Mouse (Mus musculus) ES-E14 (cell line): ENCODE data around the gene Parm1. TPM values are rescaled to one million over a fixed set of nuclear protein-coding genes. Genes with fewer than 3 reads are reported as not detected.

Experiments
- DNase-seq: peaks from one replicate; pipeline ENCODE4 v3.0.0-alpha.2; 2013; ENCODE audit warnings: low read depth, low spot score
- H3K27ac ChIP-seq: 2 replicates; pipeline ENCODE4 v1.5.1; 2012; ENCODE audit warnings: low read depth, mild to moderate bottlenecking, low read length, moderate library complexity, mixed read lengths; ENCODE audit not compliant: poor library complexity, insufficient read depth, severe bottlenecking
- H3K36me3 ChIP-seq: 2 replicates; pipeline ENCODE4 v1.6.1; 2012; ENCODE audit warnings: mild to moderate bottlenecking, low read length, moderate library complexity, mixed read lengths; ENCODE audit not compliant: control insufficient read depth, poor library complexity, insufficient read depth, severe bottlenecking
- H3K4me1 ChIP-seq, 2 experiments: fragments of 150-350 bp in 1 of 2; sonication (generic) in 1 of 2; 2 replicates each; pipeline ENCODE4 v1.6.1; 2012; ENCODE audit warnings: low read length in 2 of 2, mild to moderate bottlenecking in 1 of 2, mixed read lengths in 1 of 2; ENCODE audit not compliant: control insufficient read depth in 2 of 2, insufficient read depth in 2 of 2, poor library complexity in 1 of 2
- H3K4me3 ChIP-seq, 2 experiments: fragments of 150-350 bp in 1 of 2; sonication (generic) in 1 of 2; 2 replicates each; pipeline ENCODE4 v1.5.1; 2012; ENCODE audit warnings: low read length in 2 of 2, low read depth in 1 of 2, mild to moderate bottlenecking in 1 of 2, mixed read lengths in 1 of 2; ENCODE audit not compliant: insufficient read depth in 1 of 2, poor library complexity in 1 of 2, severe bottlenecking in 1 of 2
- H3K9ac ChIP-seq: 2 replicates; pipeline ENCODE4 v1.6.1; 2012; ENCODE audit warnings: low read depth, mild to moderate bottlenecking, low read length, mixed read lengths; ENCODE audit not compliant: poor library complexity, insufficient read depth, severe bottlenecking
- H3K9me3 ChIP-seq: fragments of 150-350 bp; sonication (generic); 2 replicates; pipeline ENCODE4 v1.6.1; 2012; ENCODE audit warnings: low read depth, mild to moderate bottlenecking, low read length; ENCODE audit not compliant: control insufficient read depth, insufficient read depth
- CHD2 ChIP-seq: IDR thresholded peaks from 2 replicates; pipeline ENCODE4 v1.6.1; 2014; ENCODE audit warnings: mild to moderate bottlenecking, low read depth, low read length, inconsistent platforms
- HCFC1 ChIP-seq: IDR thresholded peaks from 2 replicates; pipeline ENCODE4 v1.6.1; 2012; ENCODE audit warnings: low read length, inconsistent platforms, borderline replicate concordance; ENCODE audit not compliant: insufficient read depth
- MAFK ChIP-seq: IDR thresholded peaks from 2 replicates; pipeline ENCODE4 v1.6.1; 2014; ENCODE audit warnings: mild to moderate bottlenecking, low read depth, low read length, inconsistent platforms; ENCODE audit not compliant: insufficient read depth
- ZC3H11A ChIP-seq: IDR thresholded peaks from 2 replicates; pipeline ENCODE4 v1.6.1; 2012; ENCODE audit warnings: low read depth, mild to moderate bottlenecking, inconsistent platforms, low read length, borderline replicate concordance
- ZNF384 ChIP-seq: IDR thresholded peaks from 2 replicates; pipeline ENCODE4 v1.6.1; 2012; ENCODE audit warnings: low read depth, low read length, inconsistent platforms
- in situ Hi-C, 2 experiments: fragments of 600-800 bp; cut with MboI; formaldehyde crosslinking; loops; one replicate each; pipeline ENCODE4 v1.15.1; 2025; ENCODE audit warnings: low sequenced_read_pairs in 2 of 2, inconsistent platforms in 1 of 2; ENCODE audit not compliant: unreplicated experiment in 2 of 2
- total RNA-seq: library from RNA; depleted of rRNA; stranded (reverse); fragments of 300-350 nt; gene quantifications from 2 replicates; pipeline ENCODE4 v1.2.3, GENCODE M21; 2012

The Parm1 gene
- total RNA-seq, 1 experiment = 7.3 TPM

DNA sequence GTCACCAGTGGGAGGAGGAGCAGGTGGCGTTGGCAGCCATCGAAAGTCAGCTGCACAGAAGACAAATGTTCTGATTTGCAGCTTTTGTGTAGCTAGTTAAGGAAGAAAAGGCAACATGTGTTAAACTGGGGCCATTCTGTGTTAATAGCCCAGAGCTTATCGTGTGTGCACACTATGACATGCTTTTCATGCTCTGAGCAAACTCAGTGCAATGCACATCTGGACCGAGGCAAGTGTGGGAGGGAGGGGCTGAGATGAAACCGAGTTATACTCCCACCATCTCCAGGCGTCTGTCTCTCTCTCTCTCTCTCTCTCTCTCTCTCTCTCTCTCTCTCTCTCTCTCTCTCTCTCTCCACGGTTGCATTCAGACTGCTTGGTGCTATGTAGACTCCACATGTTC, 82.4 kb downstream of the Parm1 start:
- Histone ChIP-seq H3K4me1 (no peaks in the 10 kb centered on the region), H3K4me3 (no peak overlapping the region), H3K9ac (no peak overlapping the region), H3K36me3 (no peaks in the 10 kb centered on the region), H3K9me3 (no peaks in the 10 kb centered on the region), H3K27ac (no peak overlapping the region)
- no peak for TF ChIP-seq MAFK
- no peak for TF ChIP-seq CHD2
- TF ChIP-seq ZNF384 = no peak
- TF ChIP-seq ZC3H11A = no peak
- no peak for TF ChIP-seq HCFC1
- DNase-seq = no peak
- in situ Hi-C loops = no loop called here

DNA sequence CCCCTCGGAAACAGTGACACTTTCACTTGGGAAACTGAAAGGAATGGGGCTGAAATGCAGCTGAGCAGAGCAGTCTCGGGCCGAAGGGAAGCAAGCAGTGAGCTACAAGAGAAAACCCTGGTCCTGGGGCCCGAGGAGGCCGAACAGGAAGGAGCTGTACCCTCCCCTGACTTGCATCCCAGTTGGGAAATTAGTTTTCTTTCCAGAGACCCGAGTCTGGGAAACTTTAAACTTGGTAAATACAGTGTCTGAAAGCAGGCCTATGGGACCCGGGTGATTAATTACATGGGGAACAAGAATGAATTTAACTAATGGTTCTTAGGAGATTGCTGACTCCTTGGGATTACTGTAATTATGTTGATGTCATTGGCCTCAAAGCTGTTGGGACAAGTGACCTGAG, 85.9 kb downstream of the Parm1 start:
- no peak overlapping the region for H3K4me3 ChIP-seq
- no peak for DNase-seq
- H3K9ac ChIP-seq = no peak overlapping the region
- in situ Hi-C loops = no loop called here
- no peaks in the 10 kb centered on the region for H3K9me3 ChIP-seq
- no peak for TF ChIP-seq ZC3H11A
- no peak for TF ChIP-seq CHD2
- no peak for TF ChIP-seq ZNF384
- no peak for TF ChIP-seq HCFC1
- no peak overlapping the region for H3K27ac ChIP-seq
- H3K4me1 ChIP-seq = no peaks in the 10 kb centered on the region
- no peaks in the 10 kb centered on the region for H3K36me3 ChIP-seq

DNA sequence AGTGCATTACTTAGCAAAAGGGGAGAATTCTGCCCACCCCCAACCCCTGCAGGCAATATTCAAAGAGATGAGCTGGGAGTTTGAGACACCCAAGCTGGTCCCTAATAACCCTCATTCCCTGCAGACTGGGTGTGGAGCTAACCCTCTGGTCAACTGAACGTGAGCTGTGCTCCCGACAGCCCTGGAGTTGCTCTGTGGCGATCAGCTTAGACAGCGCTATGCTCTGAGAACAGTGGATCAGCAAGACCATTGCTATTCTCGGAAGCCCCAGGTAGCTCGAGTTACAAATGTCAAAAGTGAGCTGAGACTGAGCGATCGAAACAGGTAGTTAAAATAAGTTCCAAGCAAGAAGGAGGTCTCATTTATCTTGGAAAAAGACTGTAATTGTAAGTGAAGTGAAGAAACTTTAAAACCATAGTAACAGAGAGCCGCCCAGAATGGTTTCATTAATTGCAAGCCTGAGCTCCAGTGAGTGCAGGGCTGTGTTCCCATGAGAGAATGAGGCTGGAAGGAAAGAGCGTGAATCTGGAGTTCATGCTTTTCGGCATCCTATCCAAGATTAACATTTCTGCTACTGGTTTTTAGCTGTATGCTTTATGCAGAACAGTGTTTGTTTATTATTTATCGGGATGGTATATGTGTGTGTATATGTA, 86.5 kb downstream of the Parm1 start:
- in situ Hi-C loops = no loop called here
- no peaks in the 10 kb centered on the region for H3K36me3 ChIP-seq
- no peaks in the 10 kb centered on the region for H3K4me1 ChIP-seq
- no peak for DNase-seq
- no peak overlapping the region for H3K27ac ChIP-seq
- no peak for TF ChIP-seq CHD2
- TF ChIP-seq MAFK = no peak
- no peak for TF ChIP-seq HCFC1
- no peak for TF ChIP-seq ZC3H11A
- TF ChIP-seq ZNF384 = no peak
- no peak overlapping the region for H3K9ac ChIP-seq
- no peaks in the 10 kb centered on the region for H3K9me3 ChIP-seq
- H3K4me3 ChIP-seq = no peak overlapping the region

DNA sequence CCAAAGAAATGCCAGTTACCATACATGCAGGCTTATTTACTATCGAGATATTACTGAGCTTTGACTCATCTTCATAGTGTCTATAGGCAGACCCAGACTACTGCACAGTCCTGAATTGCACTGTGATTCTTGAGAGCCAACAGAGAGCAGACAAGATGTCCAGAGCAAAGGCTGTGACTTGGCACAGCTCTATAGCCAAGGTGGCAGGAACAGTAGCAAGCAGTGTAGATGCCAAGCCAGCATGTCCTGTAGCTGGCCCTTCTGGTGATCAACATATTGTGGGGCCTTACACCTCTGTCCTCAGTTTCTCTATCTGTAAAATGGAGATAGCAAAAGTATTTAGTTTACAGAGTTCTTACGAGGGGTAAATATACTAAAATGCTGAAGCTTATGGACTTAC, 89.8 kb downstream of the Parm1 start:
- Histone ChIP-seq H3K9ac (no peak overlapping the region), H3K9me3 (no peaks in the 10 kb centered on the region), H3K36me3 (no peaks in the 10 kb centered on the region), H3K27ac (no peak overlapping the region), H3K4me1 (no peaks in the 10 kb centered on the region), H3K4me3 (no peak overlapping the region)
- DNase-seq = no peak
- in situ Hi-C loops = no loop called here
- no peak for TF ChIP-seq ZC3H11A
- no peak for TF ChIP-seq ZNF384
- no peak for TF ChIP-seq HCFC1
- TF ChIP-seq MAFK = no peak
- no peak for TF ChIP-seq CHD2

DNA sequence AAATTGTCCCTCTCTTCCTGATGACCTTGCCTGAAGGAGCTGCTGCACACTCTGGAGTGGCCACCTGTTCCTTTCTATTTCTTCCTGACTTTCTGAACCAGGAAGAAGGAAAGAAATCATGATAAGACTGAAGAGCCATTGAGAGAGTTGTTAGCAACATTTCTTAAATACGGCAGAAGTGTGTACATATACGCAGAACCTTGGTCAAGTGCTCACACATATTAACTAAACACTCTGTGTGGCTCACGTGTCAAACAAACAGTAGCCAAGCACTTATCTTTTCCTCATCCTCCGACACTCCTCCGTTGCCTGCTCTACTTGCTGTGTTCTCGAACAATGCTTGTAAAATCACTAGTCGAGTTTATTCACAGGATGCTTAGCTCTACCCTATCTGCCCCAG, 90.4 kb downstream of the Parm1 start:
- DNase-seq = no peak
- TF ChIP-seq CHD2 (no peak), HCFC1 (no peak), ZNF384 (no peak), ZC3H11A (no peak), MAFK (no peak)
- Histone ChIP-seq H3K36me3 (no peaks in the 10 kb centered on the region), H3K27ac (no peak overlapping the region), H3K9ac (no peak overlapping the region), H3K9me3 (no peaks in the 10 kb centered on the region), H3K4me1 (no peaks in the 10 kb centered on the region), H3K4me3 (no peak overlapping the region)
- in situ Hi-C loops = no loop called here
